Mouse (Mus musculus): ENCODE measurements around the gene Psors1c2.
A peak's percentile ranks its signal among the peaks of the same experiment; 100 is the strongest.

DNA sequence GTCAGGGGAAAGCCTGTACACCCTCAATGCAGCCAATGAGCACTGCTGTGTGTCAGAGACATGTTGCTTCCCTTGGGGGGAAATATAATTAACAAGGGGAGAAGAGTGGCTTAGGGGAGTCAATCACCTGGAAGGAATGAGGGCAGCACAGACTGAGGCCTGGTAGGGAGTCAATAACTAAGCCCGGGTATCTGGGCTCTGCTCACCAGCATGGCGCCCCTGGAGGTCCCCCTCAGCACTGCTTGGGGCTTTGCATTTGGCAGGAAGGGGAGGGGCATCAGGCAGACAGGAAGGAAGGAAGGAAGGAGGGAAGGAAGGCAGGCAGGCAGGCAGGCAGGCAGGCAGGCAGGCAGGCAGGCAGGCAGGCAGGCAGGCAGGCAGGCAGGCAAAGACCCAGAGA, 14.5 kb downstream of the Psors1c2 start:
- TF ChIP-seq CTCF (IDR thresholded peaks at IDR 0.05; ENCODE audit: low read depth, low read length), result peak; percentile 47
- TF ChIP-seq POLR2A (IDR thresholded peaks at IDR 0.05; ENCODE audit: insufficient read depth, low read length), result no peak
